Mouse (Mus musculus): ENCODE results near the gene Ttc41. TPM values are rescaled to one million over a fixed set of nuclear protein-coding genes. Genes with fewer than 3 reads are reported as not detected.

Ttc41 gene
- polyA plus RNA-seq, 1 experiment from 2014 or later = 2.7 TPM

DNA sequence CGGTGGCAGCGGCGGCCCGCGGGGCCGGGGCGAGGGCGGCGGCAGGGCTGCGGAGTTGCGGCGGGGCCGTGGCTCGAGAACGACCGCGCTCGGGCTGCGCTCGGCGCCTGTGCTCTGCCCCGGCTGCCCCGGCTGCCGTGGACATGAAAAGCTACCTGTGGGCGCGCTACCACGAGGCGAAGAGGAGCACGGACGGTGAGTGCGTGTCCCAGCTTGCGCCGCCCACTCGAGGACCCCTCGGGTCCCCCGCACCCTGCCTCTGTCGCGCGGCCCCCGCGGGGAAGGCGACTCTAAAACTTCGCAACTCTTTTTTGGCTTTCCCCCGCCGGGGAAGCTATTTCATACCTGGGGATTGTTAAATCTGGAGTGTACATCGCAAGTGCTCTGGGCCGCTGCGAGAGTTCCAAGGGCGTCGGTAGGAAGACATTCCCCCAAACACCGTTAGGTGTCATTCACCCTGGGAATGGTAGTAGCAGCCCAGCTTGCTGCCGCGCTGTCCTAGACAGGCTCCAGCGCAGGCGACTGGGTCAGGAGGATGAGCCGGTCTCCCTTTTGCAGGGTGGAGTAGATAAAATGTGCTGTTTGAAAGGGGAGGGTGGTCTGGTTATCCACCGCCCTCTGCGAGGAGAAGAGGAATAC lies 73.6 kb downstream of the Ttc41 start:
- peak; percentile 53 for DNase-seq (ENCODE audit: low spot score)
- H3K4me1 ChIP-seq = peaks cover 48% of the 10 kb centered on the region
- H3K9me3 ChIP-seq (replicated peaks) = no peaks in the 10 kb centered on the region
- H3K27me3 ChIP-seq (ENCODE audit: low read depth, poor library complexity, severe bottlenecking) = peaks cover 22% of the 10 kb centered on the region
- H3K27ac ChIP-seq = peak overlapping the region; percentile 84
- H3K36me3 ChIP-seq = no peaks in the 10 kb centered on the region
- WGBS = under 1% methylated on average over 47 of the region's 58 CpGs
- H3K4me3 ChIP-seq = peak overlapping the region; percentile 76

GRCm38 (mm10) chr10:86779816-86780500 lies 74.3 kb downstream of the Ttc41 start:
- 18% methylated on average over 12 of the region's 12 CpGs for WGBS

DNA sequence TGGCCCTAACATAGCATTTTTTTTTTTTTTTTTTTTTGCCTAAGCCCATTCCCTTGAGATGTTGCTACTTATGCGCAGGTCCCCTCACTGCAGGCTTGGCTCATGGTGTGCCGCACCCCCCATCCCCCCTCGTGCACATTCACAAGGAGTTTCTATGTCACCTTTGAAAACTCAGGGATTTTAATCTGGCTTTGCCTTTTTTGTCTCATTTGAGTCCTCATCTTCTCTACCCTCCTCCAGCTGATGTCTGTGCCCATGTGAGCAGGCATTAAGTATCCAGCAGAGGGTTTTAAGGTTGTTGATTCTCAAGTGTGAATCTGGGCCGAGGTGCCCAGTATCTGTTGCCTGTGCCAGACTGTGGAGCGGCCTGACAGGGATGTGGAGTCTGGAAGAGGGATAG lies 76.0 kb downstream of the Ttc41 start:
- Histone ChIP-seq H3K9me3 (replicated peaks) (no peaks in the 10 kb centered on the region), H3K4me3 (no peak overlapping the region), H3K4me1 (peaks cover 43% of the 10 kb centered on the region), H3K27ac (no peak overlapping the region), H3K27me3 (ENCODE audit: low read depth, poor library complexity, severe bottlenecking) (peaks cover 22% of the 10 kb centered on the region), H3K36me3 (no peaks in the 10 kb centered on the region)
- DNase-seq (ENCODE audit: low spot score) = no peak
- 34% methylated on average over 5 of the region's 5 CpGs for WGBS

More at GRCm38 (mm10) chr10:86779816-86780500, 74.3 kb downstream of the Ttc41 start:
- Histone ChIP-seq H3K27ac (no peak overlapping the region), H3K9me3 (replicated peaks) (no peaks in the 10 kb centered on the region), H3K4me1 (peaks cover 48% of the 10 kb centered on the region), H3K4me3 (peak overlapping the region; percentile 76), H3K27me3 (ENCODE audit: low read depth, poor library complexity, severe bottlenecking) (peaks cover 22% of the 10 kb centered on the region), H3K36me3 (no peaks in the 10 kb centered on the region)
- no peak for DNase-seq (ENCODE audit: low spot score)

DNA sequence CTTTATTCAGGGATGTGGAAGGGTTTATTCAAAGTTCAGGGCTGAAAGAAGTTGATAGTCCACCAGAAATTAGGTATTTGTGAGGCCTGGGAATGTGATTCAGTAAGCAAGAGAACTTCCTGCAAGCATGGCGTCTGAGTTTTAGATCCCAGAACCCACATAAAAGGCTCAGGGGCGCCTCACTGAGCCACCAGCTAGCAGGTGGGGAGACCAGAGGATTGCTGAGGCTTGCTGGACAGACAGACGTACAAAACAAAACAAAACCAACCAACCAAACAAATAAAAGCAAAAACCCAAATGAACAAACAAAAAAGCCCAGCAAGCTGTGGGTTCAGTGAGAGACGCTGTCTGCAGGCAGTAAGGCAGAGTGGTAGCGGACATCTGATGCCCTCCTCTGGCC lies 77.0 kb downstream of the Ttc41 start:
- Histone ChIP-seq H3K9me3 (replicated peaks) (no peaks in the 10 kb centered on the region), H3K27ac (no peak overlapping the region), H3K27me3 (ENCODE audit: low read depth, poor library complexity, severe bottlenecking) (peaks cover 22% of the 10 kb centered on the region), H3K36me3 (no peaks in the 10 kb centered on the region), H3K4me3 (no peak overlapping the region), H3K4me1 (peaks cover 36% of the 10 kb centered on the region)
- DNase-seq (ENCODE audit: low spot score) = no peak
- 73% methylated on average over 5 of the region's 5 CpGs for WGBS

GRCm38 (mm10) chr10:86783561-86783960 lies 78.0 kb downstream of the Ttc41 start:
- Histone ChIP-seq H3K9me3 (replicated peaks) (no peaks in the 10 kb centered on the region), H3K27ac (no peak overlapping the region), H3K4me1 (peaks cover 34% of the 10 kb centered on the region), H3K27me3 (ENCODE audit: low read depth, poor library complexity, severe bottlenecking) (peaks cover 22% of the 10 kb centered on the region), H3K36me3 (no peaks in the 10 kb centered on the region), H3K4me3 (no peak overlapping the region)
- WGBS = 89% methylated on average over 5 of the region's 5 CpGs
- no peak for DNase-seq (ENCODE audit: low spot score)

DNA sequence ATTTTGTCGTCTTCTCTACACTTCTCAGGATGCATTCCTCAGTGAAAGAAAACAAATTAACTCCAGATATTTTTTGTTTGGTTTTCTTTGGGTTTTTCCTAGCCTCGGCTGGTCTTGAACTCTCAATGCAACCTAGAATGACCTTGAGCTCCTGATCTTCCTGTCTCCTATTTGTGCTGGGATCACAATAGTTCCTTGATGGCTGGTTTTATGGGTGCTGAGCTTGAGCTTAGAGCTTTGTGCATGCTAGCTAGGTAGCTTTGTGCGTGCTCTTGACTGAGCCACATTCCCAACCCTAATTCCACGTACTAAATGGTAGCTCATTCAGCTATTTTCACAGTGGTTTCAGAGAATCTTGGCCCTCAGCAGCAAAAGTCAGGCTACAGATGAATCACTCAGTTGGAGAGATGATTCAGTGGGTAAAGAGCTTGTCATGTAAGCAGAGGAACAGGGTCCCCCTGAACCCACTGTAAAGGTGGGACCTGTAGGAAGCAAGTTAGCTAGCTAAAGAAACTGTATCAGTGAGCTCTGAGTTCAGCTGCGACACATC lies 78.6 kb downstream of the Ttc41 start:
- Histone ChIP-seq H3K36me3 (no peaks in the 10 kb centered on the region), H3K4me3 (no peak overlapping the region), H3K9me3 (replicated peaks) (no peaks in the 10 kb centered on the region), H3K27me3 (ENCODE audit: low read depth, poor library complexity, severe bottlenecking) (peaks cover 19% of the 10 kb centered on the region), H3K4me1 (peaks cover 30% of the 10 kb centered on the region), H3K27ac (no peak overlapping the region)
- DNase-seq (ENCODE audit: low spot score) = no peak
- WGBS = 87% methylated on average over 5 of the region's 5 CpGs

- WGBS = 78% methylated on average over 2 of the region's 2 CpGs
- Histone ChIP-seq H3K27ac (no peak overlapping the region), H3K36me3 (no peaks in the 10 kb centered on the region), H3K4me3 (no peak overlapping the region), H3K9me3 (replicated peaks) (no peaks in the 10 kb centered on the region), H3K27me3 (ENCODE audit: low read depth, poor library complexity, severe bottlenecking) (peaks cover 7% of the 10 kb centered on the region; the same call in 1 of the 2 replicates), H3K4me1 (peaks cover 19% of the 10 kb centered on the region)
- DNase-seq (ENCODE audit: low spot score) = no peak
Measured at GRCm38 (mm10) chr10:86785396-86785795, 79.8 kb downstream of the Ttc41 start.

DNA sequence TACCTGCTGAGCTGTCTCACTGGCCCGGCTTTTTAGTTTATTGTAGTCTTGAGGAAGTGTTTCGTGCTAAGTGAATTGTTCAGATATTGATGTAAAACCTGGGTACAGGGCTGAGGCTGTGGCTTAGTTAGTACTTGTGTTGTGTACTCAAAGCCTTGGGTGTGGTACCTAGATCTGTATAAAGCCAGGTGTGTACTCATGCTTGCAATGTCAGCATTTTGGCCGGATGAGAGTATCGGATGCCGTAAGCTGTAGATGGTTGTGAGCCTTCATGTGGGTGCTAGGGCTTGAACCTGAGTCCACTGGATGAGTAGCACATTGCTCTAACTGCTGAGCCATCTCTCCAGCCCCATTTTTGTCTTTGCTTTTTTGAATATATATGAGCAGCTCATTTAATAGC lies 80.5 kb downstream of the Ttc41 start:
- no peak overlapping the region for H3K27ac ChIP-seq
- H3K4me1 ChIP-seq = peaks cover 19% of the 10 kb centered on the region
- H3K36me3 ChIP-seq = no peaks in the 10 kb centered on the region
- WGBS = 96% methylated on average over 5 of the region's 5 CpGs
- H3K4me3 ChIP-seq = no peak overlapping the region
- peaks cover under 1% of the 10 kb centered on the region; the same call in 1 of the 2 replicates for H3K27me3 ChIP-seq (ENCODE audit: low read depth, poor library complexity, severe bottlenecking)
- H3K9me3 ChIP-seq (replicated peaks) = no peaks in the 10 kb centered on the region
- no peak for DNase-seq (ENCODE audit: low spot score)

- Histone ChIP-seq H3K36me3 (no peaks in the 10 kb centered on the region), H3K4me1 (peaks cover 6% of the 10 kb centered on the region; the same call in 1 of the 2 replicates), H3K9me3 (replicated peaks) (no peaks in the 10 kb centered on the region), H3K4me3 (no peak overlapping the region), H3K27ac (no peak overlapping the region), H3K27me3 (ENCODE audit: low read depth, poor library complexity, severe bottlenecking) (no peaks in the 10 kb centered on the region)
- DNase-seq (ENCODE audit: low spot score) = no peak
- whole genome bisulfite sequencing = 65% methylated on average over 5 of the region's 5 CpGs
Measured at GRCm38 (mm10) chr10:86788193-86788592, 82.6 kb downstream of the Ttc41 start.

GRCm38 (mm10) chr10:86789146-86789672 lies 83.6 kb downstream of the Ttc41 start:
- Histone ChIP-seq H3K27me3 (ENCODE audit: low read depth, poor library complexity, severe bottlenecking) (no peaks in the 10 kb centered on the region), H3K27ac (no peak overlapping the region), H3K4me1 (peaks cover 10% of the 10 kb centered on the region; the same call in 1 of the 2 replicates), H3K4me3 (no peak overlapping the region), H3K36me3 (no peaks in the 10 kb centered on the region), H3K9me3 (replicated peaks) (no peaks in the 10 kb centered on the region)
- 85% methylated on average over 7 of the region's 7 CpGs for WGBS
- no peak for DNase-seq (ENCODE audit: low spot score)

DNA sequence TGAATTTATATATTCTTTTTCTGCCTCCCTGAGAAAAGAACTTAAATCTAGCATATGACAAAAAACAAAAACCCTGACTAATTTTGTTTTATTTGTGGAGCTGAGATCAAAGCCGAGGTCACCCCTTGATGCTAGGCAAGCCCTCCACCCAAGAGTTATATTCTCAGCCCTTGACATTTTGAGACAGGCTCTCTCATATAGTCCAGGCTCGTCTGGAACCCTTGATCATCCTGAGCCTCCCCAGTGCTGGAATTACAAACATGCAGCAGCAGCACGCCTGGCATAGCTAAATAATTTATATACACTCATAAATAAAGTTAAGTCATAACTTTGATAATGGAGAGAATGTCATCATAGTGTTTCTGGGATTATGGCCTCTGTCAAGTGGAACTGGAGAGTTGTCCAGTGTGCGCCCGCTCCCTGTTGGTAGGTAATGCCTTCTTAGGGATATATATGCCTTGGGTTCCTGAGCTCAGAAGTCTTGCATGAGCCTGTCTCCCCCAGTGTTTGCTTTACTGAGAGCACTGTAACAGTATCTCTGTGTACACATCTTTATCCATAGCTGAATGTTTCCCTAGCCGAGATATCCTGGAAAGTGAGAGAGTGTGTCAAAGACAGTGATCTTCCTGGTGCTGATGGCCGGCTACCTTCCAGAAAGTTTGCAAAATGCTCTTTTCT lies 86.0 kb downstream of the Ttc41 start:
- Histone ChIP-seq H3K27me3 (ENCODE audit: low read depth, poor library complexity, severe bottlenecking) (no peaks in the 10 kb centered on the region), H3K27ac (no peak overlapping the region), H3K36me3 (no peaks in the 10 kb centered on the region), H3K9me3 (replicated peaks) (no peaks in the 10 kb centered on the region), H3K4me3 (no peak overlapping the region), H3K4me1 (peaks cover 10% of the 10 kb centered on the region; the same call in 1 of the 2 replicates)
- 80% methylated on average over 7 of the region's 7 CpGs for WGBS
- DNase-seq (ENCODE audit: low spot score) = no peak

DNA sequence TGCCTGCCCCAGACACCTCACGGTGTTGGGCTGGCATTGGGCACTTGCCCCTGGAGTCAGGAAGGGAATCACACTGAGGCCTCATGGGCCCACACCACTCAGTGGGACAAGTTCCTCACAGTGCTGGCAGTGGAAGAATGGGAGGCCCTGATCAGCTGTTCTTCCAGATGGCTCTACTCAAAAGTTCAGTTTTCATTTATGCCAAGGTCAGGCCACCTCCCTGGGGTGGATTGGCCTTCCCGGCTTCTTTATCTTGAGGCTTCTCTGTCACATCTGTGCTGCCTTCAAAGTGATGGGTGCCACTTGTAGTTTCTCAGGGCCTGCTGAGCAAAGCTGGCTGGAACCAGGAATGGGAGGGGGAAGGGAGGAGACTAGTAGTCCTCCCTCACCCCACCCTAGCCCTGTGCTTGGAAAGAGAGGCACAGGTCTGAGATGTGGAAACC lies 87.9 kb downstream of the Ttc41 start:
- Histone ChIP-seq H3K4me1 (0 out of 2 replicates have a peak, but pooled peaks cover 4% of the 10 kb centered on the region), H3K27me3 (ENCODE audit: low read depth, poor library complexity, severe bottlenecking) (no peaks in the 10 kb centered on the region), H3K27ac (no peak overlapping the region), H3K36me3 (no peaks in the 10 kb centered on the region), H3K9me3 (replicated peaks) (no peaks in the 10 kb centered on the region), H3K4me3 (no peak overlapping the region)
- WGBS = 78% methylated on average over 2 of the region's 2 CpGs
- DNase-seq (ENCODE audit: low spot score) = no peak
